Mouse (Mus musculus) layer of hippocampus, adult 2 months (tissue): Measurements from ENCODE around the gene Lama1. TPM values are rescaled to one million over a fixed set of nuclear protein-coding genes. Genes with fewer than 3 reads are reported as not detected.

Experiments
- DNase-seq, 2 experiments: peaks; one replicate each; pipeline ENCODE4 v3.0.0; 2022; ENCODE audit warnings: low spot score in 2 of 2
- H3K27ac ChIP-seq: fragments of 200-600 bp; 2 replicates; pipeline ENCODE4 v1.8.1; 2022
- H3K4me3 ChIP-seq: fragments of 200-600 bp; 2 replicates; pipeline ENCODE4 v1.8.1; 2022; ENCODE audit warnings: mild to moderate bottlenecking
- CTCF ChIP-seq: fragments of 200-600 bp; conservative IDR thresholded peaks from 2 replicates; pipeline ENCODE4 v1.8.1; 2022; ENCODE audit warnings: antibody characterized with exemption, mild to moderate bottlenecking, moderate library complexity
- long read RNA-seq, 2 experiments: library from polyadenylated mRNA; stranded (forward); transcript quantifications; one replicate each; pipeline ENCODE4 v2.0.0; 2021; ENCODE audit warnings: borderline mapping rate in 2 of 2
- total RNA-seq, 2 experiments: library from RNA; stranded (reverse); gene quantifications; 2 replicates each; pipeline ENCODE4 v1.2.3; 2021

The Lama1 gene
- total RNA-seq = 1 to 10 TPM; 3.9 to 4.9 TPM
- long read RNA-seq, experiment 1 = 0 reads
- long read RNA-seq, experiment 2, full-length matches to known transcripts = 2 of 4 reads
- long read RNA-seq, experiment 2, partial matches to known transcripts = 2 of 4 reads
- long read RNA-seq, experiment 2, other reads (novel, unspliced or antisense) = 0 of 4 reads

DNA sequence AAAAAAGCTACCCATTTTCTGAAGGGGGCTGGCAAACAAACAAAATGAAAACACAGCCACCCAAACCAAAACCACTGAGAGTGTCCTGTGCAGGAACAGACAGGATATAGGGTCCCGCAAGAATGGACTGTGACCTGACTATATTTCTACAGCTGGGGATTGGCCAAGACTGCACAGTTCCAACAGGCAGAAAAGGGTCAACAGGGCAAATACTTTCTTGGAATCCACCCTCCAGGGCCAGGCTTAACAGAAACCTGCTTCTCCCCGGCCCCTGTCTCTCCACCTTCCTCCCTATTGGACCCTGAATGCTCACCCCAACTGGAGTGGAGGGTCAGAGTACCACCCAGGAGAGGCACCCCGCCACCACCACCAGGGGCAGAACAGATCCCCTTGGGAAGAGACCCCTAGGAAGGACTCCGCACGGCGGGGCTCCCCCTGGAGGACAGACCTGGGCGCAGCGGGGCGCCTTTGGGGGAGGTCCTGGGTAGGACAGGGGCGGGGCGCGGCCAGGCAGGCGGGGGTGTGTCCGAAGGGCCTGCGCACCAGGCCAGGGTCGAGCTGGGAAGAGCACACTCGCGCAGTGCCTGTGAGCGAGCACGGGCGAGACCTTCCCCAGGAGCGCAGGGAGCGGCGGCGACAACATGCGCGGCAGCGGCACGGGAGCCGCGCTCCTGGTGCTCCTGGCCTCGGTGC, at the start of gene Lama1:
Gene Lama1, plus strand, starts transcription at position 566 of the 693 bp plus-strand sequence.
- DNase-seq = peak in 1 of 2 experiments; percentile 40
- Histone ChIP-seq H3K27ac (no peak within 1 kb of the TSS), H3K4me3 (peak within 1 kb of the TSS; percentile 64)
- TF ChIP-seq CTCF = peak; percentile 71

DNA sequence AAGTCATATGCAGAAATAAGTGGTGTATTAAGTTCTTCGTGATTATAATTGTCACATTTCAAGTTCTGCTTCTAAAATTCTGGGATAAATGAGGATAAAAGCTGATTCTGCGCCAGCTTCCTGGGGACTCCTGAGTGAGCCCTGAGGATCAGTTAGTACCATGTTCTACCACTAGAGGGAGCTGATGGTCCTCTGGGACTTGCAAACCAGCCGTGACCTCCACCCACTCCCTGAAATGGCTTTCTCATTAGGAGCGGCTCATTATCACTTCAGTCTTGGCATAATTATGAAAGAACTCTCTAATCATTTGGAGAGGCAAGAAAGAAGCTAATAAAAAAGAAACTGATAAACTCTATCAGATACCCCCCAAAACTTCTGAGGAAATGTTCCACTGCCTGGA, 45.6 kb upstream of the Lama1 start:
- TF ChIP-seq CTCF = peak; percentile 98
- Histone ChIP-seq H3K27ac (no peak overlapping the region), H3K4me3 (no peak overlapping the region)
- DNase-seq = peak; percentile 51 to 67

DNA sequence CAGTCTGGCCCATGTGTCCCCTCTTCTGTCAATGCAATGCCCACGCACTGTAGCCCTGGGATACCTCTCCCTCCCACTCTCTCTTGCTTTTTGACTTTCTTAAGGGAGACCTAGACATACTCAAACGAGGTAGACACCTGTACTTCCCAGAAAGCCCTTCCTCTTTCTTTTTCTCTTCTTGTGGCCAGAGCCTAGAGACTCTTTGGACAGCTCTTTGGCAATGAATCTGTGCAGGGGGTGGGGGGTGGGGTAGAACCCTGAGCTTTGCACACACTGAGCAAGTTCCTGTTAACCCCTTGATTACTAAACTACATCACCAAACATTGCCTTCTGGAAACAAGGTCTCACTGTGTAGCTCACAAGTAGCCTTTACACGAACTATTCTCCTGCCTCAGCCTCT, 32.8 kb upstream of the Lama1 start:
- Histone ChIP-seq H3K27ac (no peak overlapping the region), H3K4me3 (no peak overlapping the region)
- no peak for DNase-seq
- TF ChIP-seq CTCF = no peak

DNA sequence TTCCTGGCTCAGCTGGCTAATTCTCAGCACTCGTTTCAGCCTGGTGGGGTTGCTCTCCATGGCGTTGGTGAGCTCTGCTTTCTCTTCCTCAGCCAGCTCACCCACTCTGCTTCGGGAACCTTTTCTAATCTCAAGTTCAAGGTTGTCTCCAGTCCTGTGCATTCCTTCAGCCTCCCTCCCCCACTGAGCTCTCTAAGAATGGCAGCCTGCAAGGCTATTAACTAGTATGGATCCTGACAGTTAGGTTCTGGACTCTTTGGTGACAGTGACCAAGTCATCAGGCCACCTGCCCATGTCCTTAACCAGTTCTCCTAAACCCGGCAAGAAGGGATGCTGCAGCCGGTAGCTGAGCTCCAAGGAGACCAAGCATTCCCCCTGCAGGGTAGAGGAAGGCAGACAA, 30.1 kb upstream of the Lama1 start:
- DNase-seq = no peak
- no peak overlapping the region for H3K4me3 ChIP-seq
- no peak for TF ChIP-seq CTCF
- H3K27ac ChIP-seq = no peak overlapping the region

DNA sequence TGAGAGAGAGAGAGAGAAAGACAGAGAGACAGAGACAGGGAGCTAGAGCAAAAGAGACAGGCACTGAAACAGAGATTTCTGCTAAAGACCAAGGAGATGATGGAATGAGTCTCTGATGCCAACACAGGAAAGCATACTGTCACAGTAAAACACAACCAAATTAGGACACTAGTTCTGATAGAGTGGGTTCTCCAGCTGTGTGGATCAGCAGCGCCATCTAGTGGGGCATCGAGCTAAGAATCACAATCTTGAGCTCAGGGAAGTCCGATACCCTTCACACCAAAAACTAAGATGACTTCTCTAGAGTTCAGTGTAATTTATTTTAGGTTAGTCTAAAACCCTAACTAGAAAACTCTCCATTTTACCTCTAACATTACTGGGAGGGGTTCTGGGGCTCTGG, 29.1 kb upstream of the Lama1 start:
- H3K27ac ChIP-seq = no peak overlapping the region
- TF ChIP-seq CTCF = peak; percentile 92
- H3K4me3 ChIP-seq = no peak overlapping the region
- DNase-seq = peak; percentile 42 to 68

DNA sequence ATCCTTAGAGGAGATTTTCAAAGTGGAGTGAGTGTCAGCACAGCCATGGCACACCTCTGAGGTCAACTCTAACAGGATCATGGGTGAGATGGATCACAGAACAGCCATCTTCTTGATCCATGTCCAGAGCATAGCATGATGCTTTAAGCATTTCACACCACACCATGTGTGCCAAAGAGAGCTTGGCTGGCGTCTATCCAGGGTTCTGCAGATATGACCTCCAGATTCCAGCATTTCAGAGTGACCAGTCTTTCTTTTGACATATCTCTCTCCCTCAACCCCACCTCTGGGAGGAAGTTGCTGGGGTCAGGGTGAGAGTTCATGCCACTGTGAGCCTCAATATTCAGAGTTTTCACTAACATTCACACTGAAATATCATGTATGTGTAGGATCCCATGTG, 18.5 kb upstream of the Lama1 start:
- no peak for TF ChIP-seq CTCF
- no peak for DNase-seq
- no peak overlapping the region for H3K4me3 ChIP-seq
- no peak overlapping the region for H3K27ac ChIP-seq

DNA sequence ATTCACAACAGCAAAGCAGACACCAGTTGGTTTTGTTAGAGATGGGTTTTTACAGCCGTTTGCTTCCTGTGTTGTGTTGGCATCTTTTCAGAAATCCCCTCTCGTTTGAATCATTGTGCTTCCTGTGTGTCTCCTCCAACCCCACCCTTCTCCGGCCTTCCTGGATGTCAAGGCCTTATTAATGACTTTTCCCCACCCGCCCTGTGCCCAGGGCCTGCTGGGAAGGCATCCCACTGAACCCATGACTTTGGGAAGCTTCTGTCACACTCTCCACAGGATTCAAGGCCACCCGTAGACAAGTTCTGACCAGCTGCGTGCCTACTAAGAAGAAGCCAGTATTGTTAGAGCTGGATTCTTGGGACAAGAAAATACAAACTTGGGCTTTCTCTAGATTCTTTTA, 16.0 kb upstream of the Lama1 start:
- no peak for DNase-seq
- no peak for TF ChIP-seq CTCF
- Histone ChIP-seq H3K4me3 (no peak overlapping the region), H3K27ac (no peak overlapping the region)

DNA sequence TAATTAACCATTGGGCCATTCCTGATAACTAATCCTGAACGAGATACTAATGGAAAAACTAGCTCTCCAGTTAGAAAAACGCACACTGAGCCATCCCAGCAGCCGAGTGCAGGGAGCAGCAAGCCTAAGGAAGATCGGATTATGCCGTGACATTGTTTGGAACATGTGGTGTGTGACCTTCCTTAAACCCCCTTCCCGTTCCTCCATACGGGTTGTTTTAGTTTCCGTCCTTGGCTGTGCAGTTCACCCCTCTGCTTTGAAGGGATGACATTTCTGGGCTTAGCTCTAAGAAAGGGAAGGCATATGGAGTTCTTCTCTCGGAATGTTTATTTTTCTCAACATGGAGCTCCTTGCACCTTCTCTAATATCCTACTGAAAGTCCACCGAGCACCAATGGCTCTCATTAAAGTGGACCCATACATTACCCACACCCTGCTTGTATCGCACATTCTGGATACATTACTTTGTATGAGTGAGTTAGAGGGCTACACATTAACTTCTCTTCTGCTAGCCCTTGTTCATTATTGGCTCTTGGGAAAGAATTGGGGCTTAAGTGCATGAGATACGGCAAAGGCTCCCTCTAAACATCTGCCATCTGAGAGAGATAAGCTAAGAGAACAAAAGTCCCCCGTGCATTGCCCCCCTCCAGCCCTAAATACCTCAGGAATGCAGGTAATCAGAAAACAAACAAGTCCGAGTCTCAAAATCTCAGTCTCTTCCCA, 11.9 kb upstream of the Lama1 start:
- TF ChIP-seq CTCF = no peak
- Histone ChIP-seq H3K27ac (no peak overlapping the region), H3K4me3 (no peak overlapping the region)
- no peak for DNase-seq

DNA sequence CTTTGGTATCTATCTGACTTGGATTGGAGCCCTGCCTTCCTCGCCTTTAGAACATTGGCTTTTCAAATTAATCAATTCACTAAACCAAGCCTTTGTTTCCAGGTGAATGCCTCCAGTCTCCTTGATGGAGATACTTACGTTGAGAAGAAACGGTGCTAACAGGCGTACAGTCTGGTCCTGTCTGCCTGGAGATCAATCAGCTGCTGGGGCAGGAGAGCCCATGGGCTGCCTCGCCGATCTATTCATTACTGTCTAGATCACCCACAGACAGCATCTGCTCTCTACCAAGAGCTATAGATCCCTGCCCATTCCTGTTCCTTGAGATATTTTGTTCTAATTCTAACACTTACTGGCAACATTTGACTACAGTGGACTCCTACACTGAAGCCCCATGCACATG, 9.6 kb upstream of the Lama1 start:
- TF ChIP-seq CTCF = no peak
- no peak overlapping the region for H3K4me3 ChIP-seq
- DNase-seq = no peak
- H3K27ac ChIP-seq = no peak overlapping the region

DNA sequence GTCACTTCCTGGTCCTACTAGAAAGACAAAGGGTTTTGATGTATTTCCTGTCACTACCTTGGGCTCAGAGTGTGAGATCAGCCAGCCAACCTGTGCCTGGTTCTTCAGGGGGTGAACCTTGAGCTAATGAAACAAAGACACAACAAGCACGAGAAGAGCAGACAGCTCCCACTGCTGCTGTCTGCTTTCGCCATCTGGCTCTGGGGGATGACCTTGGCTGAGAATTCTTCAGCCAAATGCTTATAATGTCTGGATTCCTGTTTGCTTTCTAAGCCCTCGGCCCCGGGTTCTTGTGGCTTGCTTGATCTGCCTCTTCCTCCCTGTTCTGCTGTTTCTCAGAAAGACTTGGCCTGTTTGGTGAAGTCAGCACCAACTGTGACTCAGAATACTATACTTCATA, 6.4 kb upstream of the Lama1 start:
- no peak for DNase-seq
- Histone ChIP-seq H3K27ac (no peak overlapping the region), H3K4me3 (no peak overlapping the region)
- TF ChIP-seq CTCF = no peak

DNA sequence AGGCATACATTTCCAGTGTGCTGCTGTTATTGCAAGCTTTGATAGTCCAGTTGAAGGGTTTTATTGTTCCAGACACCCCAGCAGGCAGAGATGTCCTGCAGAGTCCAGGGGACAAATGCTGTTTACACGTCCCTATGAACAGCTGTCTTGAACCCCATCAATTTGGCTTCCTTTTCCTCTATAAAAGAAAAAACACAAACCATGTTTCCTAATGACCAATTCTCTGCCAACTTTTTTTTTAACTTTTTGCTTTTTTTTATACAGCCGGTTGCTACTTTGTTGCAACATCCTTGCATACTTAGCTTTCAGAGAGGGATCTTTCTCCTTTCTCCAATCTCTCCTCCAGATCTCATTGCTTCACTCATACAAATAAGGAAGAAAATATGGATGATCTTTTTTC, 4.4 kb upstream of the Lama1 start:
- Histone ChIP-seq H3K27ac (no peak overlapping the region), H3K4me3 (no peak overlapping the region)
- DNase-seq = no peak
- TF ChIP-seq CTCF = no peak

DNA sequence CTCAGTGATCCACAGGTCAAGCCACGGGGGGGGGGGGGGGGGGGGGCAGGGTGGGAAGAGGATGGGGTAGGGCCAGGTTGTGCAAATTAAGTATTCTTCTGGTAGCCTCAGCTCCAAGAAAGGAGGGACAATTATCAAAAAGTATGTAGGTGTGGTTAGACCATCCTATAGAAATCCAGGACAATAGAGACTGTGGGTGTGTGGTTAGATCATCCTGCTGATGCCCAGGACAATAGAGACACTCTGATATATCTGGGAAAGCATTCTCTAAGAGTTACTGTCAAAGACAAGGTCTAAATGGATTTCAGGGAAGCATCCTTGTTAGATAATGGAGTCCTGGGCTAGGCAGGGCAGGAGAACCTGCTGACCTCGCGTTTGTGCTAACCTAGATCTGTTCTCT, 3.2 kb upstream of the Lama1 start:
- no peak overlapping the region for H3K4me3 ChIP-seq
- DNase-seq = no peak
- no peak for TF ChIP-seq CTCF
- no peak overlapping the region for H3K27ac ChIP-seq

DNA sequence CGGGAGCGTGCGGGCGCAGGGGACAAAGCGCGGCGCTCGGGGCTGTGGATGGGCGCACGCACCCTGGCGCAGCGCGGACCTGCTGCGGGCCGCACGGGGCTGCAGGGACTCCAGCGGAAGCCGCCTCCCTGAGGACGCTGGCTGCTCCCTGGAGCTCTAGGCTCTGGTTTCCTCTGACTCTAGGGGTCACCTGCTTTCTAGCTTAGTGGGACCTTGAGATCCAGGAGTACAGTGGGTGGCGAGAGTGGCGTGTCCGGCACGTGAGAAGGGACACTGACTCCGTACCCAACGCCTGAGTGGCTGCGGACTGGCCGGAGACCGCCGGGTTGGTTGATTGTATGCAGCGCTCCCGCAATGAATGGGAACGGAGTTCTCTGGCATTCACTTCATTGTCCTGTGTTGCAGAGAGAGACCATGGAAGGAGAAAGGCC, 417 bp downstream of the Lama1 start:
- DNase-seq = peak in 1 of 2 experiments; percentile 15
- H3K27ac ChIP-seq = no peak overlapping the region

More for the DNA sequence above, 417 bp downstream of the Lama1 start:
- H3K4me3 ChIP-seq = peak overlapping the region; percentile 64
- no peak for TF ChIP-seq CTCF
